Mouse (Mus musculus) MEL (cell line): Measurements from ENCODE around the gene Card9.

ENCODE experiments used
- CTCF ChIP-seq, 3 experiments: IDR thresholded peaks in 2 of 3; conservative IDR thresholded peaks in 1 of 3; 2 replicates each; pipeline ENCODE4 v1.5.1; 2011 to 2012; ENCODE audit warnings: low read length in 3 of 3, low read depth in 2 of 3, mild to moderate bottlenecking in 2 of 3, improper control_type of control experiment in 1 of 3, inconsistent platforms in 1 of 3, mixed read lengths in 1 of 3, moderate library complexity in 1 of 3; ENCODE audit not compliant: control insufficient read depth in 1 of 3, insufficient read depth in 1 of 3, poor library complexity in 1 of 3, severe bottlenecking in 1 of 3
- EP300 ChIP-seq, 2 experiments: IDR thresholded peaks; 2 replicates each; pipeline ENCODE4 v1.6.1; 2011; ENCODE audit warnings: improper control_type of control experiment in 2 of 2, low read length in 2 of 2, low read depth in 1 of 2, mild to moderate bottlenecking in 1 of 2
- GATA1 ChIP-seq: IDR thresholded peaks from 2 replicates; pipeline ENCODE4 v1.6.1; 2011; ENCODE audit warnings: low read depth, low read length, improper control_type of control experiment
- MXI1 ChIP-seq: IDR thresholded peaks from 2 replicates; pipeline ENCODE4 v1.6.1; 2011; ENCODE audit warnings: mild to moderate bottlenecking, low read depth, low read length, improper control_type of control experiment
- POLR2A ChIP-seq, 2 experiments: IDR thresholded peaks; 2 replicates each; pipeline ENCODE4 v1.6.1; 2011 to 2012; ENCODE audit warnings: low read length in 2 of 2, mild to moderate bottlenecking in 2 of 2, control low read depth in 1 of 2, improper control_type of control experiment in 1 of 2, low read depth in 1 of 2, moderate library complexity in 1 of 2; ENCODE audit not compliant: control insufficient read depth in 1 of 2, insufficient read depth in 1 of 2, poor library complexity in 1 of 2
- ZKSCAN1 ChIP-seq: IDR thresholded peaks from 2 replicates; pipeline ENCODE4 v1.6.1; 2012; ENCODE audit warnings: low read depth, mild to moderate bottlenecking, inconsistent platforms, low read length, improper control_type of control experiment, moderate library complexity

- TF ChIP-seq POLR2A (IDR thresholded peaks at IDR 0.05; ENCODE audit: control insufficient read depth in 1 of 2, insufficient read depth in 1 of 2, low read depth in 1 of 2, low read length in 2 of 2, poor library complexity in 1 of 2) (no peak), ZKSCAN1 (no peak), CTCF (IDR thresholded peaks at IDR 0.05 in 2 of 3, conservative IDR thresholded peaks at IDR 0.05 in 1 of 3; ENCODE audit: control insufficient read depth in 1 of 3, insufficient read depth in 1 of 3, low read depth in 2 of 3, low read length in 3 of 3, poor library complexity in 1 of 3, severe bottlenecking in 1 of 3) (no peak), MXI1 (no peak), GATA1 (no peak), EP300 (IDR thresholded peaks at IDR 0.05; ENCODE audit: low read depth in 1 of 2, low read length in 2 of 2) (no peak)
Measured at GRCm38 (mm10) chr2:26402265-26402664, 41.5 kb upstream of the Card9 start.
